Mouse (Mus musculus): ENCODE data around the gene Ifit1.

- no peak for TF ChIP-seq USF1 (IDR thresholded peaks at IDR 0.05; ENCODE audit: low read depth)
- TF ChIP-seq CTCF (IDR thresholded peaks at IDR 0.05; ENCODE audit: control insufficient read depth, insufficient read depth, insufficient read length), result no peak
- no peak for TF ChIP-seq CEBPB (IDR thresholded peaks at IDR 0.05; ENCODE audit: low read depth)
- no peak for TF ChIP-seq MAX (IDR thresholded peaks at IDR 0.05)
- TF ChIP-seq MYOG (IDR thresholded peaks at IDR 0.05; ENCODE audit: control insufficient read depth, extremely low read depth, insufficient read length), result no peak
Measured at GRCm38 (mm10) chr19:34678428-34678827, 37.8 kb downstream of the Ifit1 start.
